Mouse (Mus musculus) stomach, postnatal 0 days (tissue): ENCODE measurements at regions not wholly inside any gene's neighbourhood (a gene's known extent, or its start where the extent isn't known, plus 50 kb on each side); places are given as distances from the start of the nearest gene placed in this dataset.

Experiments
- ATAC-seq: fragments of 200-750 bp; cut with Nextera tagmentation; 2 replicates; pipeline ENCODE4 v1.8.0; 2017; ENCODE audit not compliant: low FRiP score, low TSS enrichment
- DNase-seq: peaks from one replicate; pipeline ENCODE4 v3.0.0-alpha.2; 2016; ENCODE audit warnings: low spot score
- H3K27ac ChIP-seq: fragments of 300-500 bp; sonication (generic); replicated peaks from 2 replicates; pipeline ENCODE4 v1.5.1; 2014; ENCODE audit warnings: mild to moderate bottlenecking, control low read depth
- H3K27me3 ChIP-seq: fragments of 300-500 bp; sonication (generic); 2 replicates; pipeline ENCODE4 v1.6.1; 2014; ENCODE audit warnings: low read length; ENCODE audit not compliant: control insufficient read depth, insufficient read depth
- H3K36me3 ChIP-seq: fragments of 300-500 bp; sonication (generic); 2 replicates; pipeline ENCODE4 v1.6.1; 2014; ENCODE audit warnings: low read length, mixed read lengths; ENCODE audit not compliant: control insufficient read depth, insufficient read depth
- H3K4me1 ChIP-seq: fragments of 300-500 bp; sonication (generic); replicated peaks from 2 replicates; pipeline ENCODE4 v1.6.1; 2014; ENCODE audit warnings: antibody characterized with exemption; ENCODE audit not compliant: control insufficient read depth, insufficient read depth
- H3K4me2 ChIP-seq: fragments of 300-500 bp; sonication (generic); replicated peaks from 2 replicates; pipeline ENCODE4 v1.6.1; 2014; ENCODE audit warnings: low read depth, mild to moderate bottlenecking, control low read depth, moderate library complexity
- H3K4me3 ChIP-seq: fragments of 300-500 bp; sonication (generic); 2 replicates; pipeline ENCODE4 v1.5.1; 2014; ENCODE audit warnings: low read depth, low read length, control low read depth
- H3K9ac ChIP-seq: fragments of 300-500 bp; sonication (generic); 2 replicates; pipeline ENCODE4 v1.6.1; 2014; ENCODE audit warnings: mild to moderate bottlenecking, low read length, control low read depth, mixed read lengths
- H3K9me3 ChIP-seq: fragments of 300-500 bp; sonication (generic); 2 replicates; pipeline ENCODE4 v1.6.1; 2016; ENCODE audit warnings: low read length; ENCODE audit not compliant: control insufficient read depth
- CTCF ChIP-seq: IDR thresholded peaks from 2 replicates; pipeline ENCODE4 v1.5.1; 2016; ENCODE audit warnings: antibody characterized with exemption, low read depth, mild to moderate bottlenecking, moderate library complexity
- EP300 ChIP-seq: optimal IDR thresholded peaks from 2 replicates; pipeline ENCODE3; 2016; ENCODE audit warnings: antibody characterized with exemption
- WGBS: fragments of 180-500 bp; shearing (Covaris S2); extraction: QIAGEN DNeasy Blood & Tissue Kit; methylation state at CpG from one replicate; pipeline ENCODE4 v1.1.7; 2014; 5-methylcytosine and 5-hydroxymethylcytosine counted together

DNA sequence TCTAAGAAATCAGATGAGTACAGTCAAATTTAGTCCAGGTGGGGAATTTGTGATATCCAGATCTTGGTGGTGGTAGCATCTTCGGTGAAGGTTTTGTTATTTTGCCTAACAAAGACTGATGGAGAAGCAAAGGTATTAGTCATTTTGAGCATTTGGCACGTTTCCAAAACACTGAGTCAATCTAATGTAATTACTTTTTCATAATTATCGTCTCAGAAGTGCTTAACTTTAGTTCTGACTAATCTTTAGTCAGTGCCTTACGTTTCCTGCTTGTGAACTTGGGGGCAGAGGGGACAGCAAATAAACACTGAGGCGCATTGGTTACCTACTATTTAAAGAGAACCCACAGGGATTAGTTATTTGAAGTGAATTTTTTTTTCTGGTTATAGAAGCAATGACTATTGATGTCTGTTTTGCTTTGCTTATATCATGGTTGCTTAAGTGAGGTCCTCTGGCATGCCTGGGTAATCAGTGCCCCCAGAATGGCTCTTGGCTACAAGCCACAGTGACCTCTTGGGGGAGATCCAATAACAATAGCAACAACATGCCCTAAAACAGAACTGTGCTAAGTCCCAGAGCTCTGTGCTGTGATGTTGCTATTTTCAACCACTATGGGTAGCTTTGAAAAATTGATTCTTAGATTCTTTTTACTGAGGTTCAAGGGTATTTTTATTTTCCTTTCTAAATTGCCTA, 275.1 kb downstream of the Gpat3 start:
- H3K9ac ChIP-seq = no peak overlapping the region
- no peak overlapping the region for H3K4me3 ChIP-seq
- 29% methylated on average over 5 of the region's 5 CpGs for WGBS
- no peak for DNase-seq
- ATAC-seq = no peak
- no peaks in the 10 kb centered on the region for H3K36me3 ChIP-seq
- no peaks in the 10 kb centered on the region for H3K9me3 ChIP-seq
- no peaks in the 10 kb centered on the region for H3K27me3 ChIP-seq
- no peak for TF ChIP-seq CTCF
- no peak for TF ChIP-seq EP300
- H3K27ac ChIP-seq = no peak overlapping the region
- no peaks in the 10 kb centered on the region for H3K4me1 ChIP-seq
- H3K4me2 ChIP-seq = no peak overlapping the region

GRCm38 (mm10) chr5:101112151-101112769, 266.7 kb downstream of the Gpat3 start:
- TF ChIP-seq CTCF (no peak), EP300 (no peak)
- no peaks in the 10 kb centered on the region for H3K36me3 ChIP-seq
- no peak overlapping the region for H3K27ac ChIP-seq
- no peak overlapping the region for H3K9ac ChIP-seq
- H3K4me1 ChIP-seq = no peaks in the 10 kb centered on the region
- no peak overlapping the region for H3K4me3 ChIP-seq
- no peaks in the 10 kb centered on the region for H3K9me3 ChIP-seq
- 29% methylated on average over 7 of the region's 7 CpGs for WGBS
- H3K4me2 ChIP-seq = no peak overlapping the region
- no peaks in the 10 kb centered on the region for H3K27me3 ChIP-seq
- DNase-seq (no peak), ATAC-seq (no peak)

GRCm38 (mm10) chr5:101111619-101112018, 266.1 kb downstream of the Gpat3 start:
- no peaks in the 10 kb centered on the region for H3K4me1 ChIP-seq
- no peak overlapping the region for H3K4me3 ChIP-seq
- H3K27me3 ChIP-seq = no peaks in the 10 kb centered on the region
- 63% methylated on average over 4 of the region's 4 CpGs for WGBS
- no peak for ATAC-seq
- H3K36me3 ChIP-seq = no peaks in the 10 kb centered on the region
- no peaks in the 10 kb centered on the region for H3K9me3 ChIP-seq
- no peak for TF ChIP-seq EP300
- TF ChIP-seq CTCF = no peak
- DNase-seq = no peak
- no peak overlapping the region for H3K27ac ChIP-seq
- H3K4me2 ChIP-seq = no peak overlapping the region
- H3K9ac ChIP-seq = no peak overlapping the region

- no peak for TF ChIP-seq EP300
- TF ChIP-seq CTCF = no peak
- H3K4me2 ChIP-seq = no peak overlapping the region
- H3K4me1 ChIP-seq = no peaks in the 10 kb centered on the region
- no peaks in the 10 kb centered on the region for H3K9me3 ChIP-seq
- H3K27ac ChIP-seq = no peak overlapping the region
- no peak for DNase-seq
- H3K4me3 ChIP-seq = no peak overlapping the region
- H3K36me3 ChIP-seq = no peaks in the 10 kb centered on the region
- H3K9ac ChIP-seq = no peak overlapping the region
- WGBS = 68% methylated on average over 11 of the region's 11 CpGs
- no peaks in the 10 kb centered on the region for H3K27me3 ChIP-seq
- ATAC-seq = no peak
These were observed 255.6 kb downstream of the Gpat3 start for GRCm38 (mm10) chr5:101100975-101101699.

- DNase-seq = no peak
- no peak overlapping the region for H3K27ac ChIP-seq
- TF ChIP-seq CTCF (no peak), EP300 (no peak)
- H3K9me3 ChIP-seq = no peaks in the 10 kb centered on the region
- H3K4me1 ChIP-seq = no peaks in the 10 kb centered on the region
- H3K4me3 ChIP-seq = no peak overlapping the region
- no peak overlapping the region for H3K4me2 ChIP-seq
- no peaks in the 10 kb centered on the region for H3K36me3 ChIP-seq
- H3K9ac ChIP-seq = no peak overlapping the region
- H3K27me3 ChIP-seq = no peaks in the 10 kb centered on the region
- WGBS = 70% methylated on average over 21 of the region's 21 CpGs
- ATAC-seq = no peak
These were observed 245.6 kb downstream of the Gpat3 start for GRCm38 (mm10) chr5:101091027-101091598.
